Mouse (Mus musculus): Measurements from ENCODE around the gene Ralbp1.

DNA sequence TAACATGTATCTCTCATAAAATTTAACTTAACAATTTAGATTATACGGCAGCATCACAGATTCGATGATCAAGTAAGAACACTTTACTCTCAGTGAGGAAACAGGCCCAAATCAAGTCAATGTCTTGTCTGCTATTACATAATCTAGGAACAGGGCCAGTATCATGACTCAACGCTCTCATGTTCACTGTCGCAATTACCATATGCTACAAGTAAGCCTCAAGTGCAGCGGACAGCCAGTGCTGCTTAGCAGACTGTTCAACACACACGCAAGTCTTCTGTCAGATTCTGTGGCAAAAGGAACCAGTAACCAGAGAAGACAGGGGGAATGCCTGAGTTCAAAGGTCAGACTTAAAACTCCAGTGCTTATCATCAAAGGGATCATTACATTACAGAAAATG lies 45.4 kb upstream of the Ralbp1 start:
- TF ChIP-seq CTCF (IDR thresholded peaks at IDR 0.05; ENCODE audit: low read depth) (no peak), EP300 (IDR thresholded peaks at IDR 0.05; ENCODE audit: low read depth) (no peak)
